Mouse (Mus musculus) lung, adult 2 months (tissue): Measurements from ENCODE around the gene E130114P18Rik. TPM values are rescaled to one million over a fixed set of nuclear protein-coding genes. Genes with fewer than 3 reads are reported as not detected.

Experiments
- DNase-seq: peaks from one replicate; pipeline ENCODE4 v3.0.0; 2022
- H3K4me1 ChIP-seq: fragments of 200-500 bp; 2 replicates; pipeline ENCODE4 v1.6.1; 2011; ENCODE audit warnings: low read length; ENCODE audit not compliant: control insufficient read depth, insufficient read depth
- H3K4me3 ChIP-seq: fragments of 200-500 bp; replicated peaks from 2 replicates; pipeline ENCODE3; 2011; ENCODE audit warnings: low read depth, mild to moderate bottlenecking, control low read depth, low read length; ENCODE audit errors: extremely low read depth
- CTCF ChIP-seq: fragments of 200-500 bp; IDR thresholded peaks from 2 replicates; pipeline ENCODE4 v1.5.1; 2011; ENCODE audit warnings: mild to moderate bottlenecking, low read length, control low read depth; ENCODE audit not compliant: insufficient read depth
- POLR2A ChIP-seq: fragments of 200-500 bp; IDR thresholded peaks from 2 replicates; pipeline ENCODE4 v1.6.1; 2011; ENCODE audit warnings: low read depth, mild to moderate bottlenecking, control low read depth, low read length, borderline replicate concordance; ENCODE audit errors: extremely low read depth
- WGBS: fragments of 180-500 bp; shearing (Covaris S2); methylation state at CpG from one replicate; pipeline ENCODE4 v1.1.7; 2018; 5-methylcytosine and 5-hydroxymethylcytosine counted together
- polyA plus RNA-seq: library from polyadenylated mRNA; depleted of rRNA; stranded (reverse); fragments of >200 nt; gene quantifications from 2 replicates; pipeline ENCODE4 v1.2.3, GENCODE M21; 2012

Gene E130114P18Rik
- polyA plus RNA-seq, 1 experiment = 0.17 TPM

- TF ChIP-seq POLR2A (no peak), CTCF (no peak)
- 60% methylated on average over 7 of the region's 7 CpGs for WGBS
- no peak for DNase-seq
Observed at GRCm38 (mm10) chr4:97805896-97806808, 28.3 kb upstream of the E130114P18Rik start.

DNA sequence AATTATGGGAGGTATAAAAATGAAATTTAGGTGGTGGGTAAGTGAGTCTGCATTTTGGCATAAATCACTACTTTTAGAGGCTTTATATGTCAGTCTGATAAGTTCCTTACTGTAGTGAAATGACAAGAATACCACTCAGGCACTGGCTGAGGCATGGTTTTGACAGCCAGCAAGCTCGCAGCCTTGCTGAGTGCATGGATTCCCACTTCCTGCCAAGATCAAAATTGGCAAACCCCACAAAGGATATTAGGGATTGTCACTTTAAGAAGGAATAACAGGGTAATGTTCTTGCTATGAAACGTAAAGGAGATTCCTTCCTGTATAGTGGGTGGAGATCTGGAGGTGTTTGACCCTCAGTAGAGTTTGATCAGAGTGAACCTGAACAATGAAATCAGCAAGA is 27.4 kb upstream of the E130114P18Rik start:
- no peak overlapping the region for H3K4me3 ChIP-seq
- DNase-seq = no peak
- 13% methylated on average over 2 of the region's 2 CpGs for WGBS
- TF ChIP-seq POLR2A = no peak
- TF ChIP-seq CTCF = no peak
- H3K4me1 ChIP-seq = peaks cover 7% of the 10 kb centered on the region

More at GRCm38 (mm10) chr4:97805896-97806808, 28.3 kb upstream of the E130114P18Rik start:
- no peak overlapping the region for H3K4me3 ChIP-seq
- peaks cover 7% of the 10 kb centered on the region for H3K4me1 ChIP-seq

DNA sequence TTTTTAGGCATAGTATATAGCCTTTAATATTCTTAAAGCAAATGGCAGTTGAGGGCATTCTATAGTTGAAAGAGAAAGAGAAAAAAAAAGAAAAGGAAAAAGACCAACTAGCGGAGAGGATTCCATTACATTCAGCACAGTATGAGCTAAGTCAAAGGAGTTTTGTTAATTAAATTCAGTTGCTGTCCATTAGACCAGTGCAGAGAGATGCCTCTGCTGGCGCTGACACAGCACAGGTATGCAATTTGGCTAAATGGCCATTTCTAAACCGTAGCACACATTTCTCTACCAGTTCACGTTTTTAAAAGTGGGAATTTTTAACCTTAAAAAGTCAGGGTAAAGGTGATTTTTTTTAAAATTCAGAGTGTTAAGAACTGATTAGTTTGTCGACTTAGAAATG is 26.8 kb upstream of the E130114P18Rik start:
- DNase-seq = no peak
- 88% methylated on average over 5 of the region's 5 CpGs for WGBS
- Histone ChIP-seq H3K4me3 (no peak overlapping the region), H3K4me1 (peaks cover 7% of the 10 kb centered on the region)
- TF ChIP-seq POLR2A = no peak
- no peak for TF ChIP-seq CTCF

DNA sequence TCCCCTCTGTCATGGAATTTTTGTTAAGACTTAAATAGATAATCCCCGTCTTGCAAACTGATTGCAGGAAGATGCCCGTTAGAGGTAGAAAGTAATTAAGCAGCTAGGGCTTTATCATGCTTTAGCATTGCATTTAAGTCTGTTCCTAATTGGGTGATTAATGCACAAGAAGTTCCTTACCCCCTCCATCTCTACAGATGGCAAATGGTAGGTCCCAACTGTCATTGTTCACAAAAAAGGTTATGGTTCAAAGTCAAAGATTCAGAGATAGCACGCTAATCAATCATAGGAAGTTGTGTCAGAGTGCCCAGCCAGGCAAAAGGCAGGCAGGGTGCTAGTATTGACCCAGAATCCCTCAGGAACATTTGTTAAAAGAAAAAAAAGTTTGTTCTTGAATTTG is 25.9 kb upstream of the E130114P18Rik start:
- no peak for TF ChIP-seq CTCF
- no peak for TF ChIP-seq POLR2A
- no peak for DNase-seq
- 78% methylated on average over 3 of the region's 3 CpGs for WGBS
- Histone ChIP-seq H3K4me3 (no peak overlapping the region), H3K4me1 (peaks cover 4% of the 10 kb centered on the region)

- no peak for DNase-seq
- 53% methylated on average over 10 of the region's 10 CpGs for WGBS
- Histone ChIP-seq H3K4me3 (no peak overlapping the region), H3K4me1 (peaks cover 3% of the 10 kb centered on the region; the same call in 1 of the 2 replicates)
- no peak for TF ChIP-seq CTCF
- TF ChIP-seq POLR2A = no peak
Observed at GRCm38 (mm10) chr4:97796505-97796904, 18.6 kb upstream of the E130114P18Rik start.

DNA sequence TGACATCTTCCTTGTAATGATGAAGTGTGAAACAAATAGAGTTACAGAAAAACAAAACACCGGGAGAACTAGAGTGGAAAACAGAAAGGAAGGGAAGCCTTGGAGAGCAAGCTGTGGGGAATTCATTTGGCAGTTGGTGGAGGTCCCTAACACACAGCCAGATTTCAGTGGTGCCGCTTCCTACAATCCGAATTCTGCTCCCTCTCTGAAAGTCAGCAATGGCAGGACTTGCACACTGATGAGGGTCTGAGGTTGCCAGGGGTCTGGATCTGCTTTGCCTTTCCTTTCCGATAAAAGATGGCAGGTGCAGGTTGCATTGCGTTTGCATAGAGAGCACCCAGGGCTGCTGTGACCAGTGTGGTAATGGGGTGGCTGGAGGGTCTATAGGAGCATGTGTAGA is 18.1 kb upstream of the E130114P18Rik start:
- Histone ChIP-seq H3K4me3 (no peak overlapping the region), H3K4me1 (peaks cover 3% of the 10 kb centered on the region; the same call in 1 of the 2 replicates)
- WGBS = 67% methylated on average over 5 of the region's 5 CpGs
- DNase-seq = no peak
- TF ChIP-seq CTCF (no peak), POLR2A (no peak)

GRCm38 (mm10) chr4:97794865-97795264 is 17.0 kb upstream of the E130114P18Rik start:
- no peak for DNase-seq

DNA sequence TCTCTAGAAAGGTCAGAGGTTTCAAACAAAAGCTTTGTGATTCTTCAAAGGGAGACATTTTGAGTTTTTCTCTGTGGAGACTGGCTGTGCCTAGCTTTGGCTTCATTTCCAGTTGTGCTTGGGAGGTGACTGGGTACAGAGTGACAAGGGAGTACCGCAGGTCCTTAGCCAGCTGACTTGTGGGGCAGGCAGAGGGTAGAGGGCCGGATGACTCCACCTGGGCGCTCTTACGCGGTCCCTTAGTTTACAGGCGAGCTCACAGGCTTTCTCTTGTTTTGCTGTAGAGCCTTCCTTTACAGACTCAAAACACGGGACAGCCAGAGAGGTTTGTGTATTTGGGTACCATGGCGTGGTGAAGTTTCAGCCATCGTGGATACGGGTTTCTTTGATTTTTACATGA is 16.1 kb upstream of the E130114P18Rik start:
- WGBS = 88% methylated on average over 10 of the region's 10 CpGs
- H3K4me3 ChIP-seq = no peak overlapping the region
- peaks cover 3% of the 10 kb centered on the region; the same call in 1 of the 2 replicates for H3K4me1 ChIP-seq
- TF ChIP-seq CTCF (no peak), POLR2A (no peak)
- DNase-seq = no peak

More at GRCm38 (mm10) chr4:97794865-97795264, 17.0 kb upstream of the E130114P18Rik start:
- Histone ChIP-seq H3K4me3 (no peak overlapping the region), H3K4me1 (peaks cover 3% of the 10 kb centered on the region; the same call in 1 of the 2 replicates)
- 60% methylated on average over 4 of the region's 4 CpGs for WGBS
- no peak for TF ChIP-seq POLR2A
- no peak for TF ChIP-seq CTCF

DNA sequence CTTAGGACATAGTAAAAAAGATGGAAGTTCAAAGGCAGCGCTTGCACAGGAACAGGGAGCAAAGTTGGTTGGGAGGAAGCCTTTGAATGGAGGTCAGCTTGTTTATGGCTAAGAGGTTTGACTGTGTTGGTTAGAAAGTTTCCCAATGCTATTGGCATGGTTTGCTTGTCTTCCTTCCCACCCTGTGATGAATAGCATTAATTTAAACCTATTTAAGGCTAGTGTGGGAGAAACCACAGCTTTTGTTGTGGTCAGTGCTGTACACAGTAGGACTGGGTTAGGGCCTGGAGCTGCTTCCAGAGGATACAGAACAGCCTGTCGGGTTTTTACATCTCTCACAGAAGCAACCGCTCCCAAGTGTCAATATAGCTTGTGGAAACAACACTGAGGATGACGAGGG is 10.7 kb upstream of the E130114P18Rik start:
- 66% methylated on average over 4 of the region's 4 CpGs for WGBS
- H3K4me1 ChIP-seq = peaks cover 8% of the 10 kb centered on the region
- TF ChIP-seq POLR2A (no peak), CTCF (no peak)
- no peak for DNase-seq
- no peak overlapping the region for H3K4me3 ChIP-seq

DNA sequence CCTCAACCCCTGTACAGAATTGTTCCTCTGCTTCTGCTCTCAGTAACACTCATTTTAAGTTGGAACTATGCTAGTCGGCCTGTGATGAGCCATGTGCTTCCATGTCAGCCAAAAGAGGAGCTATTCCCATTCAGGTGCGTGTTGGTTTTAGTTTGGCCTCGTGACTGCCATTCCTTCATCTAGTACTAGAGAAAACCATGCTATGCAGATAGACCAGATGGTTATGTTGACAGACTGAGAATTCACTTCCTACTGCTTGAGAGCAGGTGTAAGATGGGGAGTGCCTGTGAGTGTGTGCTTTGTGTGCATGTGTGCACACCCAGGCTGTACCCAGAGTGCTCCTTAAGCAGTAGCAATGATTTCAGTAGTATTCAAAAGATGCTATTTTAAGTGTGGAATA is 9.6 kb upstream of the E130114P18Rik start:
- no peak for DNase-seq
- 54% methylated on average over 3 of the region's 3 CpGs for WGBS
- TF ChIP-seq POLR2A (no peak), CTCF (no peak)
- Histone ChIP-seq H3K4me3 (no peak overlapping the region), H3K4me1 (peaks cover 8% of the 10 kb centered on the region)
